8 mouse cellular contexts compared by ENCODE assay signal in the genomic region with DNA sequence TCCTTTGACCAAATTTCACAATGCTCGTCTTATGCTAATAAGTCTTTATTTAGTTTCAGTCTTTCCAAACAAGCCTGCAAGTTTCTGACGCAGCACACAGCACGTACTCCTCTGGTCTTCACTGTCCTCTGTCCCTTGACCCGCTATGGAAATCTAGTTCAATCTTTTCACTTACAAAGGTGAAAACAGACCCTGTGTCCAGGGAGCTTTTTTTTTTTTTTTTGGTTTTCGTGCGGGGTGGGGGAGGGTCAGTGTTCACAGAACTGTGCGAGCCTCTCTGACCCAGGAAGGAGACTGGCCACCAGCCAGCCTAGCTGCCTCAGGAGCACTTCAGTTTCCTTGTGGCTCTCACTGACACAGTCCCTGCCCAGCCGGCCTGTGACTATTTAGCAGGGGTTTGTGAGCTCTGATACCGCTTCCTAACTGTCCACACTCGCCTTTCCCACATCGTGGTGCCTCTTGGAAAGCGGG. TPM values are rescaled to one million over a fixed set of nuclear protein-coding genes. Genes with fewer than 3 reads are reported as not detected.
A peak's percentile ranks its signal among the peaks of the same experiment; 100 is the strongest.
DNase-seq lines count a peak whose midpoint lies in the region; ATAC-seq and TF ChIP-seq lines count a peak whose summit lies in the region.

No protein-coding gene starts in this region.

- H3K4me1 ChIP-seq in CH12.LX (ENCODE audit: control insufficient read depth in 1 of 2, insufficient read depth in 2 of 2), result peaks cover 24 to 52% of the 10 kb centered on the region in 2 experiments
- peaks cover 9% of the 10 kb centered on the region for H3K4me1 ChIP-seq in forebrain, embryonic 15.5 days
- peaks cover 5% of the 10 kb centered on the region for H3K4me1 ChIP-seq in lung, adult 2 months (ENCODE audit: control insufficient read depth, insufficient read depth, low read length)
- peaks cover 16% of the 10 kb centered on the region; the same call in 1 of the 2 replicates for H3K4me1 ChIP-seq in neural tube, embryonic 13.5 days (replicated peaks)

- peak overlapping the region in 2 of 3 experiments; percentile 15 to 34 for H3K4me3 ChIP-seq in CH12.LX (replicated peaks in 1 of 3; ENCODE audit: low read depth in 2 of 3, low read length in 2 of 3, poor library complexity in 1 of 3)
- H3K4me3 ChIP-seq in forebrain, embryonic 15.5 days, result peak overlapping the region; percentile 21
- peak overlapping the region; percentile 74 for H3K4me3 ChIP-seq in lung, adult 2 months (replicated peaks; ENCODE audit: extremely low read depth, low read depth, low read length)
- H3K4me3 ChIP-seq in neural tube, embryonic 13.5 days, result no peak overlapping the region

- no peaks in the 10 kb centered on the region for H3K9me3 ChIP-seq in CH12.LX (replicated peaks; ENCODE audit: low read length)
- H3K9me3 ChIP-seq in forebrain, embryonic 15.5 days, result no peaks in the 10 kb centered on the region
- H3K9me3 ChIP-seq in neural tube, embryonic 13.5 days, result no peaks in the 10 kb centered on the region

- ATAC-seq in cerebellum, adult (ENCODE audit: insufficient number of reproducible peaks, low FRiP score, low TSS enrichment), result peak; percentile 50; the same call in 1 of the 2 replicates
- peak; percentile 68; the same call in 1 of the 2 replicates for ATAC-seq in forebrain, embryonic 15.5 days (replicated peaks)
- ATAC-seq in neural tube, embryonic 13.5 days (ENCODE audit: low read depth), result no peak

- H3K27ac ChIP-seq in CH12.LX (ENCODE audit: insufficient read depth, low read depth), result peak overlapping the region; percentile 63
- H3K27ac ChIP-seq in forebrain, embryonic 15.5 days (replicated peaks), result no peak overlapping the region; the same call in 1 of the 2 replicates
- no peak overlapping the region for H3K27ac ChIP-seq in neural tube, embryonic 13.5 days (replicated peaks)

- 9% methylated on average over 12 of the region's 12 CpGs for WGBS in forebrain, embryonic 15.5 days
- WGBS in lung, adult 2 months, result 9% methylated on average over 12 of the region's 12 CpGs
- 21% methylated on average over 12 of the region's 12 CpGs for WGBS in neural tube, embryonic 13.5 days

- DNase-seq in CH12.LX (ENCODE audit: extremely low read depth), result peak; percentile 28
- peak; percentile 81 to 82 for DNase-seq in heart, postnatal 14 days
- DNase-seq in kidney, postnatal 36 days, result peak; percentile 89 to 95
- peak; percentile 83 for DNase-seq in lung, adult 2 months
- DNase-seq in testis, postnatal 14 days (ENCODE audit: low spot score), result peak; percentile 69

- H3K4me2 ChIP-seq in CH12.LX (ENCODE audit: insufficient read depth, low read depth, poor library complexity, severe bottlenecking), result peak overlapping the region; percentile 17
- H3K4me2 ChIP-seq in forebrain, embryonic 15.5 days (replicated peaks), result peak overlapping the region; percentile 29
- peak overlapping the region; percentile 30 for H3K4me2 ChIP-seq in neural tube, embryonic 13.5 days

- TF ChIP-seq POLR2A in CH12.LX (IDR thresholded peaks at IDR 0.05; ENCODE audit: low read depth, low read length), result peak; percentile 63; the same call in 1 of the 2 replicates
- TF ChIP-seq POLR2A in lung, adult 2 months (IDR thresholded peaks at IDR 0.05; ENCODE audit: borderline replicate concordance, extremely low read depth, low read depth, low read length), result no peak

- intact Hi-C loops in heart, postnatal 14 days (cut with DNase I), result loop anchor here (5.0 kb wide), 1 partner anchor 125 kb away; the partner anchor contains the start of gene Pde3b

- no peak for TF ChIP-seq RAD21 in CH12.LX (IDR thresholded peaks at IDR 0.05; ENCODE audit: low read depth, low read length)

- no peaks in the 10 kb centered on the region for H3K79me2 ChIP-seq in CH12.LX (replicated peaks; ENCODE audit: control insufficient read depth, extremely low read depth, insufficient read depth, poor library complexity, severe bottlenecking)

- in situ Hi-C loops in CH12.LX (cut with MboI; ENCODE audit: low pct_ligation_motif_present, low pct_unique_long_range_greater_than_20kb, low sequenced_read_pairs), result no loop called here

- no peaks in the 10 kb centered on the region for H3K27me3 ChIP-seq in CH12.LX (replicated peaks)
- no peaks in the 10 kb centered on the region for H3K27me3 ChIP-seq in forebrain, embryonic 15.5 days
- no peaks in the 10 kb centered on the region for H3K27me3 ChIP-seq in neural tube, embryonic 13.5 days

- no peak for TF ChIP-seq EP300 in CH12.LX (IDR thresholded peaks at IDR 0.05; ENCODE audit: low read length)

- no peaks in the 10 kb centered on the region for H3K36me3 ChIP-seq in CH12.LX (replicated peaks in 1 of 2; ENCODE audit: control insufficient read depth in 1 of 2, insufficient read depth in 1 of 2, low read length in 1 of 2)
- no peaks in the 10 kb centered on the region for H3K36me3 ChIP-seq in forebrain, embryonic 15.5 days
- H3K36me3 ChIP-seq in neural tube, embryonic 13.5 days, result no peaks in the 10 kb centered on the region

- dilution Hi-C loops in CH12.LX (cut with MboI; ENCODE audit: extremely low pct_ligation_motif_present, extremely low pct_unique_long_range_greater_than_20kb, low sequenced_read_pairs), result no loop called here

- no peak for TF ChIP-seq CTCF in CH12.LX (conservative IDR thresholded peaks at IDR 0.05 in 1 of 2, IDR thresholded peaks at IDR 0.05 in 1 of 2; ENCODE audit: low read depth in 2 of 2, low read length in 2 of 2)
- no peak for TF ChIP-seq CTCF in lung, adult 2 months (IDR thresholded peaks at IDR 0.05; ENCODE audit: insufficient read depth, low read length)

- H3K9ac ChIP-seq in CH12.LX (ENCODE audit: insufficient read depth, low read depth), result peak overlapping the region; percentile 32
- 0 out of 2 replicates have a peak overlapping the region, but pooled peaks have one; percentile 10 for H3K9ac ChIP-seq in forebrain, embryonic 15.5 days (replicated peaks)
- 0 out of 2 replicates have a peak overlapping the region, but pooled peaks have one; percentile 26 for H3K9ac ChIP-seq in neural tube, embryonic 13.5 days

TF ChIP-seq in CH12.LX, 34 proteins besides CTCF, POLR2A, EP300 and RAD21:
- 0 out of 2 replicates have a peak, but pooled peaks have one; percentile 41 for TF ChIP-seq TCF12 (IDR thresholded peaks at IDR 0.05; ENCODE audit: low read depth, low read length)
- TF ChIP-seq UBTF (IDR thresholded peaks at IDR 0.05; ENCODE audit: low read depth, low read length), result no peak
- peak; percentile 40; the same call in 1 of the 2 replicates for TF ChIP-seq HCFC1 (IDR thresholded peaks at IDR 0.05; ENCODE audit: low read depth, low read length)
- TF ChIP-seq NELFE (IDR thresholded peaks at IDR 0.05; ENCODE audit: low read depth, low read length), result no peak
- TF ChIP-seq BHLHE40 (IDR thresholded peaks at IDR 0.05; ENCODE audit: low read depth, low read length), result 0 out of 2 replicates have a peak, but pooled peaks have one; percentile 17
- TF ChIP-seq CHD2 (IDR thresholded peaks at IDR 0.05; ENCODE audit: low read length), result peak; percentile 76
- peak; percentile 96 for TF ChIP-seq ZNF384 (IDR thresholded peaks at IDR 0.05; ENCODE audit: low read depth, low read length)
- TF ChIP-seq PAX5 (IDR thresholded peaks at IDR 0.05; ENCODE audit: low read length), result no peak
- TF ChIP-seq MEF2A (IDR thresholded peaks at IDR 0.05; ENCODE audit: borderline replicate concordance, low read depth, low read length), result no peak
- no peak for TF ChIP-seq ZMIZ1 (IDR thresholded peaks at IDR 0.05; ENCODE audit: low read depth, low read length)
- 0 out of 2 replicates have a peak, but pooled peaks have one; percentile 29 for TF ChIP-seq TBP (conservative IDR thresholded peaks at IDR 0.05; ENCODE audit: low read depth, low read length)
- TF ChIP-seq NRF1 (IDR thresholded peaks at IDR 0.05; ENCODE audit: low read depth, low read length), result no peak
- TF ChIP-seq ELF1 (IDR thresholded peaks at IDR 0.05; ENCODE audit: low read depth, low read length), result no peak; the same call in 1 of the 2 replicates
- no peak for TF ChIP-seq ETS1 (conservative IDR thresholded peaks at IDR 0.05; ENCODE audit: low read depth, low read length)
- TF ChIP-seq JUN (IDR thresholded peaks at IDR 0.05; ENCODE audit: insufficient read depth, low read depth, low read length), result no peak

RNA-seq across cellular contexts. Expression of gene Psma1, which starts 16.6 kb away (rescaled TPM):
- total RNA-seq in CH12.LX (2012; rRNA removed) (297 and 340 TPM in 2 replicates), CH12.LX (2014; rRNA removed) (706 and 745 TPM in 2 replicates)
- polyA plus RNA-seq in CH12.LX (2012; ENCODE audit: insufficient read length, low read depth), result 372 and 393 TPM in 2 replicates
- polyA plus RNA-seq in forebrain, embryonic 15.5 days (2015; fragmentation: Nextera tagmentation; extraction: Ambion mirVana), result 389 and 404 TPM in 2 replicates
- total RNA-seq in heart, postnatal 14 days (2021), result 100 to 1,000 TPM; 127 to 136 TPM
- polyA plus RNA-seq in lung, adult 2 months (2012; rRNA removed), result 49.9 and 84.0 TPM in 2 replicates
- polyA plus RNA-seq in neural tube, embryonic 13.5 days (2015; fragmentation: Nextera tagmentation; extraction: Ambion mirVana), result 385 and 391 TPM in 2 replicates

RNA-seq across cellular contexts. Expression of gene Copb1, which starts 38.0 kb away (rescaled TPM):
- total RNA-seq in CH12.LX (2012; rRNA removed) (71.0 and 74.2 TPM in 2 replicates), CH12.LX (2014; rRNA removed) (154 and 158 TPM in 2 replicates)
- 101 and 114 TPM in 2 replicates for polyA plus RNA-seq in CH12.LX (2012; ENCODE audit: insufficient read length, low read depth)
- polyA plus RNA-seq in forebrain, embryonic 15.5 days (2015; fragmentation: Nextera tagmentation; extraction: Ambion mirVana), result 90.0 and 91.4 TPM in 2 replicates
- 10 to 100 TPM; 53.4 to 53.6 TPM for total RNA-seq in heart, postnatal 14 days (2021)
- 32.3 and 33.5 TPM in 2 replicates for polyA plus RNA-seq in lung, adult 2 months (2012; rRNA removed)
- 90.6 and 110 TPM in 2 replicates for polyA plus RNA-seq in neural tube, embryonic 13.5 days (2015; fragmentation: Nextera tagmentation; extraction: Ambion mirVana)

Comparison
In these comparisons a context has a peak if more than half of its experiments do, and no peak if none do; other contexts are left out.
1. DNase-seq: peak in every context shown above with its lines; median percentile 92 in kidney, postnatal 36 days; 83 in lung, adult 2 months; 82 in heart, postnatal 14 days; 69 in testis, postnatal 14 days; 28 in CH12.LX.